11 mouse cellular contexts compared by ENCODE assay signal in genomic region chr6:94169581-94170194, GRCm38 (mm10).
DNase-seq lines count a peak whose midpoint lies in the region; ATAC-seq lines count a peak whose summit lies in the region.
"Had no signal": no experiment of that assay in that cellular context is flagged by ENCODE, and none has a peak within 500 bp of the region (broad histone marks: within the 10 kb centered on the region; RNA-seq: fewer than 3 reads in every experiment).

No protein-coding gene starts in this region.

- no peak overlapping the region for H3K9ac ChIP-seq in intestine, embryonic 15.5 days
- H3K9ac ChIP-seq in intestine, embryonic 16.5 days (ENCODE audit: low read depth, low read length), result no peak overlapping the region
- H3K9ac ChIP-seq in heart, embryonic 16.5 days (ENCODE audit: low read length), result no peak overlapping the region
- no peak overlapping the region for H3K9ac ChIP-seq in stomach, embryonic 14.5 days (replicated peaks; ENCODE audit: low read depth, low read length)
- H3K9ac ChIP-seq: hindbrain, embryonic 13.5 days had no signal

- WGBS in intestine, embryonic 15.5 days, result 70% methylated on average over 9 of the region's 9 CpGs
- 67% methylated on average over 9 of the region's 9 CpGs for WGBS in intestine, embryonic 16.5 days
- 65% methylated on average over 9 of the region's 9 CpGs for WGBS in heart, embryonic 16.5 days
- 68% methylated on average over 9 of the region's 9 CpGs for WGBS in stomach, embryonic 14.5 days

- no peak overlapping the region for H3K27ac ChIP-seq in intestine, embryonic 15.5 days
- H3K27ac ChIP-seq in intestine, embryonic 16.5 days (ENCODE audit: low read length), result no peak overlapping the region
- H3K27ac ChIP-seq in heart, embryonic 16.5 days (ENCODE audit: low read length), result peak overlapping the region; percentile 56
- H3K27ac ChIP-seq in stomach, embryonic 14.5 days (ENCODE audit: low read length), result peak overlapping the region; percentile 44; the same call in 1 of the 2 replicates
- H3K27ac ChIP-seq: embryonic facial prominence, embryonic 10.5 days; hindbrain, embryonic 13.5 days; limb, embryonic 10.5 days had no signal

- H3K4me2 ChIP-seq in intestine, embryonic 15.5 days (replicated peaks), result no peak overlapping the region
- H3K4me2 ChIP-seq in intestine, embryonic 16.5 days (ENCODE audit: low read depth, low read length), result no peak overlapping the region
- no peak overlapping the region for H3K4me2 ChIP-seq in heart, embryonic 16.5 days (ENCODE audit: low read depth, low read length)
- no peak overlapping the region for H3K4me2 ChIP-seq in stomach, embryonic 14.5 days (replicated peaks; ENCODE audit: low read depth, low read length)
- H3K4me2 ChIP-seq: hindbrain, embryonic 13.5 days had no signal

- ATAC-seq in intestine, embryonic 15.5 days, result peak; percentile 39; the same call in 1 of the 2 replicates
- ATAC-seq in intestine, embryonic 16.5 days, result no peak
- ATAC-seq in heart, embryonic 16.5 days (replicated peaks; ENCODE audit: extremely low read depth, insufficient read depth, low FRiP score), result no peak
- ATAC-seq in stomach, embryonic 14.5 days (ENCODE audit: insufficient number of reproducible peaks, insufficient read depth, low FRiP score, low read depth), result no peak

- H3K9me3 ChIP-seq in intestine, embryonic 15.5 days, result no peaks in the 10 kb centered on the region
- no peaks in the 10 kb centered on the region for H3K9me3 ChIP-seq in intestine, embryonic 16.5 days (ENCODE audit: control insufficient read depth, low read length)
- H3K9me3 ChIP-seq in heart, embryonic 16.5 days (replicated peaks; ENCODE audit: control insufficient read depth, low read length), result no peaks in the 10 kb centered on the region
- H3K9me3 ChIP-seq in stomach, embryonic 14.5 days (ENCODE audit: control insufficient read depth, low read depth, low read length), result no peaks in the 10 kb centered on the region
- H3K9me3 ChIP-seq: embryonic facial prominence, embryonic 10.5 days; hindbrain, embryonic 13.5 days; limb, embryonic 10.5 days had no signal

- H3K4me3 ChIP-seq in intestine, embryonic 15.5 days (replicated peaks), result no peak overlapping the region
- H3K4me3 ChIP-seq in intestine, embryonic 16.5 days (ENCODE audit: low read length), result no peak overlapping the region
- H3K4me3 ChIP-seq in heart, embryonic 16.5 days (ENCODE audit: low read length), result no peak overlapping the region
- H3K4me3 ChIP-seq in stomach, embryonic 14.5 days (ENCODE audit: low read depth, low read length), result no peak overlapping the region
- H3K4me3 ChIP-seq: embryonic facial prominence, embryonic 10.5 days; hindbrain, embryonic 13.5 days; limb, embryonic 10.5 days had no signal

- H3K36me3 ChIP-seq in intestine, embryonic 15.5 days, result no peaks in the 10 kb centered on the region
- H3K36me3 ChIP-seq in intestine, embryonic 16.5 days (ENCODE audit: control insufficient read depth, insufficient read depth, low read length), result no peaks in the 10 kb centered on the region
- H3K36me3 ChIP-seq in heart, embryonic 16.5 days (ENCODE audit: control insufficient read depth, insufficient read depth), result no peaks in the 10 kb centered on the region
- no peaks in the 10 kb centered on the region for H3K36me3 ChIP-seq in stomach, embryonic 14.5 days (ENCODE audit: control insufficient read depth, insufficient read depth, low read length)
- H3K36me3 ChIP-seq: embryonic facial prominence, embryonic 10.5 days; hindbrain, embryonic 13.5 days; limb, embryonic 10.5 days had no signal

- DNase-seq in adrenal gland, postnatal 14 days, result peak; percentile 20
- DNase-seq in adrenal gland, postnatal 36 days, result no peak
- no peak for DNase-seq in gastrocnemius, adult 18-20 months (ENCODE audit: low spot score)
- DNase-seq in right cerebral cortex, postnatal 10 days (ENCODE audit: low spot score in 2 of 2), result no peak

- peaks cover 11% of the 10 kb centered on the region for H3K4me1 ChIP-seq in intestine, embryonic 15.5 days (replicated peaks)
- H3K4me1 ChIP-seq in intestine, embryonic 16.5 days (ENCODE audit: control insufficient read depth, insufficient read depth, low read length), result peaks cover 15% of the 10 kb centered on the region
- H3K4me1 ChIP-seq in heart, embryonic 16.5 days (ENCODE audit: control insufficient read depth, insufficient read depth, low read length), result peaks cover 29% of the 10 kb centered on the region
- peaks cover 7% of the 10 kb centered on the region; the same call in 1 of the 2 replicates for H3K4me1 ChIP-seq in stomach, embryonic 14.5 days (ENCODE audit: control insufficient read depth, insufficient read depth, low read length)

- H3K27me3 ChIP-seq in intestine, embryonic 15.5 days (replicated peaks), result no peaks in the 10 kb centered on the region
- H3K27me3 ChIP-seq in intestine, embryonic 16.5 days (replicated peaks; ENCODE audit: control insufficient read depth, insufficient read depth, low read length), result no peaks in the 10 kb centered on the region
- H3K27me3 ChIP-seq in heart, embryonic 16.5 days (ENCODE audit: control insufficient read depth, insufficient read depth, low read length), result no peaks in the 10 kb centered on the region
- no peaks in the 10 kb centered on the region for H3K27me3 ChIP-seq in stomach, embryonic 14.5 days (ENCODE audit: control insufficient read depth, insufficient read depth, low read length)
- H3K27me3 ChIP-seq: hindbrain, embryonic 13.5 days had no signal

Comparison
In these comparisons a context has a peak if more than half of its experiments do, and no peak if none do; other contexts are left out.
1. H3K27ac ChIP-seq: peak in heart, embryonic 16.5 days (single experiment) and stomach, embryonic 14.5 days (single experiment); none in intestine, embryonic 15.5 days (single experiment) and intestine, embryonic 16.5 days (single experiment).